In the genomic region with DNA sequence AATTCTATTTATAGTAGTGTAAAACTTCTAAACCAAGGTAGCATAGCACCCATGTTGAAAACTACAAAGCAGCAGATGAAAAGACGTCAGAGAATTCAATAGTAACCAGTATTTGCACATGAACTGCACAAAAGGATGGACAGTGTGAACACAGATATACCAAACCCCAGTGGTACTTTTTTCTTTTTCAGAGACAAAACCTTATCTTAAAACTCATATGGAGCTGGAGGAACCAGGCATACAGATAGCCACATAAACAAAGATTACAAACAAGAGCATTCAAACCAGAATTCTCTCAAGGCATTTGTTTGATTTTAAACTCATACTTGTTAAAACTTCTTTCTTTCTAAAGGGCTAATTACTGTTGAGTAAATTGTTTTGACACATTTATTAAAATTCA, we compare ENCODE assay signal across 15 mouse cellular contexts.
"Had no signal": no experiment of that assay in that cellular context is flagged by ENCODE, and none has a peak within 500 bp of the region (broad histone marks: within the 10 kb centered on the region; RNA-seq: fewer than 3 reads in every experiment).

No protein-coding gene starts in this region.

- H3K36me3 ChIP-seq: lung, embryonic 15.5 days; midbrain, embryonic 12.5 days; midbrain, embryonic 15.5 days; neural tube, embryonic 12.5 days; neural tube, embryonic 15.5 days had no signal

- H3K27me3 ChIP-seq: lung, embryonic 15.5 days; midbrain, embryonic 12.5 days; midbrain, embryonic 15.5 days; neural tube, embryonic 12.5 days; neural tube, embryonic 15.5 days had no signal

- H3K9me3 ChIP-seq: lung, embryonic 15.5 days; midbrain, embryonic 12.5 days; midbrain, embryonic 15.5 days; neural tube, embryonic 12.5 days; neural tube, embryonic 15.5 days had no signal

- H3K27ac ChIP-seq: lung, embryonic 15.5 days; midbrain, embryonic 12.5 days; midbrain, embryonic 15.5 days; neural tube, embryonic 12.5 days; neural tube, embryonic 15.5 days had no signal

- H3K4me2 ChIP-seq: lung, embryonic 15.5 days; midbrain, embryonic 12.5 days; midbrain, embryonic 15.5 days; neural tube, embryonic 12.5 days; neural tube, embryonic 15.5 days had no signal

- H3K4me1 ChIP-seq: midbrain, embryonic 12.5 days; midbrain, embryonic 15.5 days; neural tube, embryonic 12.5 days; neural tube, embryonic 15.5 days had no signal

- ATAC-seq: intestine, embryonic 16.5 days; midbrain, embryonic 15.5 days had no signal

- DNase-seq: kidney, adult 18-20 months; kidney, adult 9 months; kidney, postnatal 14 days; kidney, postnatal 4 days; lung, adult 18-20 months; lung, postnatal 10 days; lung, postnatal 36 days; thymus, adult 18-20 months; thymus, postnatal 36 days had no signal

- H3K4me3 ChIP-seq: lung, embryonic 15.5 days; midbrain, embryonic 12.5 days; midbrain, embryonic 15.5 days; neural tube, embryonic 12.5 days; neural tube, embryonic 15.5 days had no signal

- H3K9ac ChIP-seq: lung, embryonic 15.5 days; midbrain, embryonic 12.5 days; midbrain, embryonic 15.5 days; neural tube, embryonic 12.5 days; neural tube, embryonic 15.5 days had no signal
